Mouse (Mus musculus): ENCODE data around the gene Terb2. TPM values are rescaled to one million over a fixed set of nuclear protein-coding genes. Genes with fewer than 3 reads are reported as not detected.

The Terb2 gene
- polyA plus RNA-seq (2016; fragmentation: Nextera tagmentation; extraction: Ambion mirVana): not detected in 2 replicates

DNA sequence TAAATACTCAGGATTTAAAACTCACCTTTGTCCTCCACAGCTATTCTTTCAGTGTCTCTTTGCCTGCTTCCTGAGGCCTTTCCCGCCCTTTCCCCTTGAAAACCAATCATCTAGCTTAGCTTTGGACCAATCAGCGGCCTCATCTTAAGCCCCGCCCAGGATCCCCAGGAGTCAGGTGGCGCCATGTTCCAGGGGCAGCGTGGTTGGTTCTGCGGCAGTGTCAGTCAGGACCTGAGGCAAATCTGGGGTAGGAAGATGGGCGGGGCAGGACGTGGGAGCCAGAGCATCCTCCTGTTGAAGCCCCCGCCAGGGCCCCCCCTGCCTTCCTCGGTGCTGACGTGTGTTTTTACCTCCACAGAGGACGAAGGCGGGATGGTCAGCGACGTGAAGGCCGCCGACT, at the start of gene Terb2, which contains the start of gene Patl2:
Terb2 (plus strand) TSS at position 167 of the 400 bp plus-strand sequence.
Patl2 (minus strand) TSS at position 84 of the 400 bp plus-strand sequence.
- Histone ChIP-seq H3K9me3 (replicated peaks) (no peaks in the 10 kb centered on the region), H3K36me3 (no peaks in the 10 kb centered on the region), H3K4me1 (no peaks in the 10 kb centered on the region), H3K27me3 (ENCODE audit: low read depth, poor library complexity, severe bottlenecking) (no peaks in the 10 kb centered on the region), H3K4me3 (no peak within 1 kb of the TSS), H3K27ac (no peak within 1 kb of the TSS)
- WGBS: 81% methylated on average over 17 of the region's 17 CpGs
- DNase-seq (ENCODE audit: low spot score): no peak

DNA sequence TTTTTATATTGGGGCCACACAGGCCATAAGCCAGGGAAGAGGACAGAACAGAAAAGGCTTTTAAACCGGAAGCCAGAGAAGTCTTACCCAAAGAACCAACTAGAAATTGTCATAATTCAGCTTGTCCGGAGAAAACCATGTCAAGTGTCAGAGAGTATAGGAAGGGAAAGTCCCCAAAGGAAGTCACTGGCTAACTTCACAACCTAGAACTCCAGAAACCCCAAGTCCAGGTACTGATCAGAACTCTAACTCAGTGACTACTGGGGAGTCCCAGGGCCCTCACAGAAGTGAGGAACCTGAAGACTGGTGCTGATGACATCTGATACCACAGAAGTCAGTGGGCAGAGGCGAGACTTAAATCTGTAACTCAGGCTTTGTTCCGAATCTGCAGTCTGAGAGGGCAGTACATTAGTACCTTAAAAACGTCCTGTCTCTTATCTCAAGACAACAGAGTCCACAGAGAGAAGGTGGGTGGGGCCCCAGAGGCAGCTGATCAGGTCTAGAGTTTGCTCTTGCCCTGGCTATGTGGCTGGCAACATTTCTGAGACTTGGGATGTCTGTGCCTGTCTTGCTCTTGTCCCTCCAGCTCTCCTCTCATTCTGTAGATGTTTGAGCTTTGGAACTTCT, 48.1 kb upstream of the Terb2 start:
- WGBS: 66% methylated on average over 5 of the region's 5 CpGs
- Histone ChIP-seq H3K27me3 (ENCODE audit: low read depth, poor library complexity, severe bottlenecking) (no peaks in the 10 kb centered on the region), H3K36me3 (no peaks in the 10 kb centered on the region), H3K4me3 (no peak overlapping the region), H3K4me1 (no peaks in the 10 kb centered on the region), H3K9me3 (replicated peaks) (no peaks in the 10 kb centered on the region), H3K27ac (no peak overlapping the region)
- DNase-seq (ENCODE audit: low spot score): no peak

DNA sequence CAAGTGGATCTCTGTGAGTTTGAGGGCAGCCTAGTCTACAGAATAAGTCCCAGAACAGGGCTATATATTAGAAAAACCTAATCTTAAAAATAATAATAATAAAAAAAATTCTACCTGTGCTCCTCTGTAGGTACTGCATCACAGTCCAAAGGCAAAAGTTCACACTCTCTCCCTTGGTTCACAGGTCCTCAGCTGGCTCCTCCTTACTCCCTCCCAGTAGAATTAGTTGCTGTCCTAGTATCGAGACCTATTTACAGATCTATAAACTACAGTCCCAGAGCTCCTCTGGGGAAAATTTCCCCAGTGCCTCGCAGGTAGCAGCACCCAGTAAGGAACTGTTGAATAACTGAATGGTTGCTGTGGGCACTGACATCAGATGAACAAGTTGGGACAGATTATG, 45.3 kb upstream of the Terb2 start:
- Histone ChIP-seq H3K4me3 (no peak overlapping the region), H3K27ac (no peak overlapping the region), H3K27me3 (ENCODE audit: low read depth, poor library complexity, severe bottlenecking) (no peaks in the 10 kb centered on the region), H3K4me1 (no peaks in the 10 kb centered on the region), H3K9me3 (replicated peaks) (no peaks in the 10 kb centered on the region), H3K36me3 (no peaks in the 10 kb centered on the region)
- 79% methylated on average over 2 of the region's 2 CpGs for WGBS
- no peak for DNase-seq (ENCODE audit: low spot score)

DNA sequence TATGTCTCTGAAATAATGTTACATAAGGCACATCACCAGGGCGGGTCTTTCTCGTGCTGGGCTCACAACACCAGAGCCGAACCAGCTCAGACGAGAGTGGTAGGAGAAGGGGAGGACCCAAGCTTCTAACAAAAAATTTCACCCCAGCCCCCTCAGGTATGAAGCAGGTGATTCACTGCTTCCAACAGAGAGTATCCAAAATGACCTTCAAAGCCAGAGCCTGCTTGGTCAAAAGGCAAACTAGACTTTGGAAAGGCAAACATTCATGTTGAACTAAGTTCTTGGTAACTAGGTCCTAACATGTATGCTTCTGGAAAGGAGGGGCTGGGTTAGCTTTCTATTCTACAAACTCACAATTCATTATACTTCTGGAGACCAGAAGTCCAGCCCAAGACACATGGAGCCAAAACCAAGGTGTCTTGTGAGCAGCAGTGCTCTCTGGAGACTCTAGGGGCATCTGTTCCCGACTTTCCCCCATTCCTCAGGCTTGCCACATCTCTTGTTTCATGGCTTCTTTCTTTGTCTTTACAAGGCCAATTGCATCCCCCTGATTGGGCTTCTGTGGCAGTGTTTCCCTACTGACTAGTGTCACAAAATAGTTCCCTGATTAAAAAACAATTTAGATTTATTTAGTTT, 44.6 kb upstream of the Terb2 start:
- Histone ChIP-seq H3K27ac (no peak overlapping the region), H3K27me3 (ENCODE audit: low read depth, poor library complexity, severe bottlenecking) (no peaks in the 10 kb centered on the region), H3K4me1 (no peaks in the 10 kb centered on the region), H3K4me3 (no peak overlapping the region), H3K36me3 (no peaks in the 10 kb centered on the region), H3K9me3 (replicated peaks) (no peaks in the 10 kb centered on the region)
- 72% methylated on average over 5 of the region's 5 CpGs for WGBS
- DNase-seq (ENCODE audit: low spot score): no peak

DNA sequence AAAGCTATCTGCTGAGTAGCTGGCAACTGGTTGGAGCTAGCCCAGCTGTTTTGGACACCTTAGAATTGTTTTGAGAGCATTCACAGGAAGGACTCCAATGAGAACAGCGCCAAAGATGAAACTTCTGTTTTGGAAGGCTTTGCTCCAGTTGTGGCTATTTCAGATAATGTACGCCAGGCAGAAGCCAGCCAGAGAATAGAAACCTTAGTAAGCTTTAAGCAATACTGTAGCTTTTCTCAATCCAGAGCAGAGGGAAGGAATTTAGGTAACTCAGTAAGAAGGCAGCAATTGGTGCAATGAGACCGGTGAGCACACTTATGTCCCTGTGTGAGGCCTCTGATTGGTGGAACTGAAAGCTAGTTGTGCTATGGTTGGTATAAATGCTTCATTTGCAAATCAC, 43.0 kb upstream of the Terb2 start:
- Histone ChIP-seq H3K4me1 (0 out of 2 replicates have a peak, but pooled peaks cover 4% of the 10 kb centered on the region), H3K36me3 (no peaks in the 10 kb centered on the region), H3K9me3 (replicated peaks) (no peaks in the 10 kb centered on the region), H3K4me3 (no peak overlapping the region), H3K27ac (no peak overlapping the region), H3K27me3 (ENCODE audit: low read depth, poor library complexity, severe bottlenecking) (no peaks in the 10 kb centered on the region)
- DNase-seq (ENCODE audit: low spot score): no peak
- WGBS: 87% methylated on average over 3 of the region's 3 CpGs

DNA sequence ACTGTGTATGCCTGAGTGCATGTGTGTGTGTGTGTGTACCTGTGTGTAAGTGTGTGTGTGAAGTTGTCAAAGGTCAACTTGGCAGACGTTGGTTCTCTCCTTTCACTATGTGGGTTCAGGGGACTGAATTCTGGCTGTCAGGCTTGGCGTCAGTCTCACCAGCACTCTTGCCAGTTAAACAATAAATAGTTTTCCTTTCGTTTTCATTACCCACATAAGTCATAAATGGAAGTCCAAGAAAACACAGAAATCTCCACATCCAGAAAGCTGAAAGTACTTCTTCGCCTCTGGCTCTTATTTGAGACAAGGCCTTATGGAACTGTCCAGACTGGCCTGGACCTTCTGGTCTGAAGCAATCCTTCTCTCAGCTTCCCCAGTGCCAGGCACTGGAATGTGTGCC, 40.3 kb upstream of the Terb2 start:
- 70% methylated on average over 4 of the region's 4 CpGs for WGBS
- no peak for DNase-seq (ENCODE audit: low spot score)
- Histone ChIP-seq H3K27ac (no peak overlapping the region), H3K36me3 (no peaks in the 10 kb centered on the region), H3K9me3 (replicated peaks) (no peaks in the 10 kb centered on the region), H3K4me1 (peaks cover 8% of the 10 kb centered on the region; the same call in 1 of the 2 replicates), H3K27me3 (ENCODE audit: low read depth, poor library complexity, severe bottlenecking) (no peaks in the 10 kb centered on the region), H3K4me3 (no peak overlapping the region)

DNA sequence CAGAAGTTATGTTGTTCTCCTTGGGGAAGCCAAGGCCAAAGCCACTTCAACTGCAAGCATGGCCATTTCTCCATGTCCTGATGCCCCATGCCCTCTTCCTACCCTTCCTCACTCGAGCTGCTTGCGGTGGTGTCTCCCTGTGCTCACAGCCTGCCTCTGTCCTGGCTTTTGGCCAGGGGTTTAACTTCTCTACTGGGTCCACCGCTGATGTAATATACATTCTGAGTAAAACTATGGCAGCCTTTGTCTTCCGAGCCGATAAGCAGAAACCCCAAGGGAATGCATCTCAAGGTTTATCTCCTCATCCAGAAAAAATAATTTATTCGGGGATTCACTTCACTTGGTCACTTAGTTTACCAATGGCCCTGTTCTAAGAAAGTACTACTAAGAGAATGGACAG, 39.4 kb upstream of the Terb2 start:
- Histone ChIP-seq H3K4me1 (peaks cover 8% of the 10 kb centered on the region; the same call in 1 of the 2 replicates), H3K4me3 (no peak overlapping the region), H3K27me3 (ENCODE audit: low read depth, poor library complexity, severe bottlenecking) (no peaks in the 10 kb centered on the region), H3K9me3 (replicated peaks) (no peaks in the 10 kb centered on the region), H3K27ac (no peak overlapping the region), H3K36me3 (peaks cover 7% of the 10 kb centered on the region)
- DNase-seq (ENCODE audit: low spot score): no peak
- WGBS: 82% methylated on average over 6 of the region's 6 CpGs

DNA sequence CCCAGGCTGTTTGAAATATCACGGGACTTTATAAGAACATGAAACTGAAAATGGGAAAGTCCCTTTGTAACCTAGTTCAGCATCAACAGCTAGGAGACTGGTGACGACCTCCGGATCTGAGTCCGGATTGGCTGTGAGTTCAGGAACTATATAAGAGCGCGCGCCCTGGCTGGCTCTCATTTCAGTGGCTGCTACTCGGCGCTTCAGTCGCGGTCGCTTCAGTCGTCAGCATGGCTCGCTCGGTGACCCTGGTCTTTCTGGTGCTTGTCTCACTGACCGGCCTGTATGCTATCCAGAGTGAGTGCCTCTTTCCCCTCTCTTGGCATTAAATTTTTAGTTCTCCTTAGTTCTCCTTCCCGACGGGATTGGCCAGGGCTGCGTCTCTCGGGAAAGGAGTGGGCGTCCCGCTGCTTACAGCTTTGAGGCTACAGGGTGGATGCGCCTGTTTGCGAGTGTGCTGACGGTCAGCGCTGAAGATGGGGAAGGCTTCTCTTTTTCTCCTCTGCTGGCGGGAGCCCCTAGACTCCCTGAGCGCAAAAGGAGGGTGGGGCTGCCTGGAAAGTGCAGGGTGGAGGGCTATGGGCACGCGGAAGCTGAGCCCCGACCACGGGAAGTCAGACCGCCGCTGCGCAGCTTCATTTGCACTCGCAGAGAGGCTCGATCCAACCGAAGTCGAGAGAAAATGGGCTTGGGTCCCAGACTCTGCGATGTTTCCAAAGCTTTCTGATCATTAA, 38.4 kb upstream of the Terb2 start, which contains the start of gene B2m:
B2m (plus strand) TSS at position 179 of the 734 bp plus-strand sequence.
- Histone ChIP-seq H3K4me3 (peak within 1 kb of the TSS; percentile 79), H3K27me3 (ENCODE audit: low read depth, poor library complexity, severe bottlenecking) (no peaks in the 10 kb centered on the region), H3K27ac (peak within 1 kb of the TSS; percentile 87), H3K4me1 (peaks cover 8% of the 10 kb centered on the region; the same call in 1 of the 2 replicates), H3K36me3 (peaks cover 11% of the 10 kb centered on the region), H3K9me3 (replicated peaks) (no peaks in the 10 kb centered on the region)
- peak; percentile 94 for DNase-seq (ENCODE audit: low spot score)
- under 1% methylated on average over 40 of the region's 40 CpGs for WGBS

DNA sequence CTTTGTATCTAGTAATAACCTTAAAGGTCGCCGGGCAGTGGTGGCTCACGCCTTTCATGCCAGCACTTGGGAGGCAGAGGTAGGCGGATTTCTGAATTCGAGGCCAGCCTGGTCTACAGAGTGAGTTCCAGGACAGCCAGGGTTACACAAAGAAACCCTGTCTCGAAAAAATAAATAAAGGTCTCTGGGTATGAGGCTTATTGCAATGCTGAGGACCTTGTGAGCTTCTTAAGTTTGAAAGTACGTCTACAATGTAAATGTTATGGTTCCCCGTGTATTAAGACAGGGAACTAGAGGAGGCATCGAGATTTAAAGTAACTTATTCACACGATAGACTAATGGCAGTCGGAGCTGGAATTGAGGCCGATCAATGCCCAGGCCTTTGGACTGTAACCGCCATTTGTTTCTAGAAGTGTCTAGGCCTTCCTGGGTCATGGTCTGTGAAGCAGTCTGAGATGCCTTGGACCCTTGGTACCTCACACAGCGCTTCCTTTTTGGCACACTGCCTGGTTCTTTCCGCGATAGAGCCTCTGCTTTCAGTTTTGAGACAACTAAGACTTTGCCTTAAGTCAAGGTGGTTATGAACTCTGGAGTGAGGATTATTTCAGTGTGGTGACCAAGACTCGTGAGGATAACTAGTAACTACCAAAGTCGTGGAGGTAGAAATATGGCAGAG, 37.7 kb upstream of the Terb2 start:
- Histone ChIP-seq H3K9me3 (replicated peaks) (no peaks in the 10 kb centered on the region), H3K27me3 (ENCODE audit: low read depth, poor library complexity, severe bottlenecking) (no peaks in the 10 kb centered on the region), H3K27ac (peak overlapping the region; percentile 87; the same call in 1 of the 2 replicates), H3K4me3 (peak overlapping the region; percentile 79), H3K36me3 (peaks cover 11% of the 10 kb centered on the region), H3K4me1 (peaks cover 8% of the 10 kb centered on the region; the same call in 1 of the 2 replicates)
- DNase-seq (ENCODE audit: low spot score): no peak
- 42% methylated on average over 18 of the region's 18 CpGs for WGBS

DNA sequence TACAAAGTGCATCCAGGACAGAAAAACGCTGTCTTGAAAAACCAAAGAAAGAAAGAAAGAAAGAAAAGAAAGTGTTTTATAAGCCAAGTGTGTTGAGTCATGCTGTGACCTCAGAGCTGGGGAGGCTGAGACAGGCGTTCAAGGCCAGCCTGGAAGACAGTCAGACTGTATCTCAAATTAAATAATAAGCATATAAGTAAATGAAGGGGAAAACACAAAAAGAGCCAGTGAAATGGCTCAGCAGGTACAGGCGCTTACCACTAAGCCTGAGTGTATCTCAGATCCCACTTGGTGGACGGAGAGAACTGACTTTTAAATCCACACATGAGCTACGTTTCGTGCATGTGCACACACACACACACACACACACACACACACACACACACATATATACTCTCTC, 36.8 kb upstream of the Terb2 start:
- peaks cover 8% of the 10 kb centered on the region; the same call in 1 of the 2 replicates for H3K4me1 ChIP-seq
- H3K4me3 ChIP-seq: no peak overlapping the region
- peaks cover 13% of the 10 kb centered on the region for H3K36me3 ChIP-seq
- no peak for DNase-seq (ENCODE audit: low spot score)
- no peak overlapping the region for H3K27ac ChIP-seq
- no peaks in the 10 kb centered on the region for H3K27me3 ChIP-seq (ENCODE audit: low read depth, poor library complexity, severe bottlenecking)
- H3K9me3 ChIP-seq (replicated peaks): no peaks in the 10 kb centered on the region
- whole genome bisulfite sequencing: 90% methylated on average over 6 of the region's 6 CpGs

DNA sequence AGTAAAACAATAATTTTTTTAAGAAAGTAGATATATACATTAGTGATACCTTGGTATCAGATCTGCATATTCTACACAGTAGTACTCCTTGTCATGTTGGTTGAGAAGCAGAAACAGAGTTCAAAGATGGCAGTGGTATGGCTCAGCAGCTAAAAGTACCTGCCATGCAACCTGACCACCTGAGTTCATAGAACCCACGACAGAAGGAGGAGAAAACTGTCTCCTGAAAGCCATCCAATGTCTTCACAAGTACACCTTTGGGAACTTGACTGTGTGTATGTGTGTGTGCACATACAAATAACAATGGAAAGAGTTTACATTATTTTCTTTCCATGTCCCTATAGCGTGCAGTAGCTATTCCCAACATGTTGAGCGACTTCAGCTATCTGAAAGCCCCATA, 36.4 kb upstream of the Terb2 start:
- WGBS: 84% methylated on average over 3 of the region's 3 CpGs
- DNase-seq (ENCODE audit: low spot score): no peak
- peaks cover 8% of the 10 kb centered on the region; the same call in 1 of the 2 replicates for H3K4me1 ChIP-seq

DNA sequence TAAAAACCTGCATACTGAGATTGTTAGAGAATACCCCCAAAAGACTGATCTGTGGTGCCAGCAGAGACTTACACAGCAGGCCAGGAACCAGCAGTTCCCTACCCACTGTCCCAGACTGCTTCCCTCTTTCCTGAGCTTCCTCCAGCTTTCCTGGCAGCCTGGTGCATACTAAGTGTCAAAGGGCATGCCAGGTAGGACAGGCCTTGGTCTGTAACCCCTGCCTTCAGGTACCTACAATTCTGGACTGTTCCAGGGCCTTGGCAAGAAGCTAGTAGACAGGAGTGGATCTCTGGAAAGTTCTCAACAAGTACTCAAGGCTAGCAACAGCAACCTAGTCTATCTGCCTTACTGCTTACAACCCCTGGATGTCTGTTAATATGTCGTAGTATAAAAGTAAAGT, 34.9 kb upstream of the Terb2 start:
- Histone ChIP-seq H3K36me3 (peaks cover 25% of the 10 kb centered on the region), H3K27ac (no peak overlapping the region), H3K4me1 (peaks cover 8% of the 10 kb centered on the region; the same call in 1 of the 2 replicates), H3K9me3 (replicated peaks) (no peaks in the 10 kb centered on the region), H3K27me3 (ENCODE audit: low read depth, poor library complexity, severe bottlenecking) (no peaks in the 10 kb centered on the region), H3K4me3 (no peak overlapping the region)
- 90% methylated on average over 1 of the region's 1 CpGs for WGBS
- DNase-seq (ENCODE audit: low spot score): no peak

More for the DNA sequence above, 36.4 kb upstream of the Terb2 start:
- Histone ChIP-seq H3K27ac (no peak overlapping the region), H3K27me3 (ENCODE audit: low read depth, poor library complexity, severe bottlenecking) (no peaks in the 10 kb centered on the region), H3K36me3 (peaks cover 17% of the 10 kb centered on the region), H3K9me3 (replicated peaks) (no peaks in the 10 kb centered on the region), H3K4me3 (no peak overlapping the region)

Measured in limb, embryonic 10.5 days (tissue).